Mouse (Mus musculus): ENCODE measurements around the gene Tmeff2. TPM values are rescaled to one million over a fixed set of nuclear protein-coding genes. Genes with fewer than 3 reads are reported as not detected.

Tmeff2 gene
- total RNA-seq, 2 experiments from 2014 or later: 41.3 to 48.3 TPM

GRCm38 (mm10) chr1:51090212-51090761 is 189.8 kb downstream of the Tmeff2 start:
- intact Hi-C loops (cut with DNase I): no loop called here

GRCm38 (mm10) chr1:51094713-51095112 is 194.3 kb downstream of the Tmeff2 start:
- intact Hi-C loops (cut with DNase I): no loop called here
- DNase-seq (ENCODE audit: low spot score in 2 of 2): no peak

More at GRCm38 (mm10) chr1:51090212-51090761, 189.8 kb downstream of the Tmeff2 start:
- DNase-seq (ENCODE audit: low spot score in 2 of 2): no peak

GRCm38 (mm10) chr1:51096848-51097598 is 196.6 kb downstream of the Tmeff2 start:
- intact Hi-C loops (cut with DNase I): no loop called here
- DNase-seq (ENCODE audit: low spot score in 2 of 2): no peak

- no peak for DNase-seq (ENCODE audit: low spot score in 2 of 2)
- intact Hi-C loops (cut with DNase I): no loop called here
These were observed 200.7 kb downstream of the Tmeff2 start for GRCm38 (mm10) chr1:51101034-51101590.

- DNase-seq (ENCODE audit: low spot score in 2 of 2): no peak
- intact Hi-C loops (cut with DNase I): loop anchor here (5.0 kb wide), 1 partner anchor 122 kb away; no protein-coding TSS in a partner anchor
These were observed 204.3 kb downstream of the Tmeff2 start for GRCm38 (mm10) chr1:51104698-51105097.

GRCm38 (mm10) chr1:51106401-51106920 is 206.0 kb downstream of the Tmeff2 start:
- DNase-seq (ENCODE audit: low spot score in 2 of 2): no peak
- intact Hi-C loops (cut with DNase I): loop anchor here (5.0 kb wide), 1 partner anchor 124 kb away; no protein-coding TSS in a partner anchor

GRCm38 (mm10) chr1:51107299-51107698 is 206.9 kb downstream of the Tmeff2 start:
- intact Hi-C loops (cut with DNase I): loop anchor here (5.0 kb wide), 1 partner anchor 125 kb away; no protein-coding TSS in a partner anchor
- no peak for DNase-seq (ENCODE audit: low spot score in 2 of 2)

GRCm38 (mm10) chr1:51114721-51115120 is 214.3 kb downstream of the Tmeff2 start:
- intact Hi-C loops (cut with DNase I): no loop called here

GRCm38 (mm10) chr1:51115761-51116160 is 215.3 kb downstream of the Tmeff2 start:
- intact Hi-C loops (cut with DNase I): no loop called here
- peak; percentile 20 to 37 for DNase-seq (ENCODE audit: low spot score in 2 of 2)

More at GRCm38 (mm10) chr1:51114721-51115120, 214.3 kb downstream of the Tmeff2 start:
- DNase-seq (ENCODE audit: low spot score in 2 of 2): no peak

- no peak for DNase-seq (ENCODE audit: low spot score in 2 of 2)
- intact Hi-C loops (cut with DNase I): no loop called here
These were observed 217.4 kb downstream of the Tmeff2 start for GRCm38 (mm10) chr1:51117830-51118229.

GRCm38 (mm10) chr1:51125671-51126424 is 225.4 kb downstream of the Tmeff2 start:
- no peak for DNase-seq (ENCODE audit: low spot score in 2 of 2)
- intact Hi-C loops (cut with DNase I): no loop called here

- intact Hi-C loops (cut with DNase I): no loop called here
- DNase-seq (ENCODE audit: low spot score in 2 of 2): no peak
These were observed 225.9 kb downstream of the Tmeff2 start for GRCm38 (mm10) chr1:51126425-51126765.

GRCm38 (mm10) chr1:51136792-51137191 is 236.3 kb downstream of the Tmeff2 start:
- intact Hi-C loops (cut with DNase I): no loop called here
- no peak for DNase-seq (ENCODE audit: low spot score in 2 of 2)

GRCm38 (mm10) chr1:51139605-51140004 is 239.2 kb downstream of the Tmeff2 start:
- intact Hi-C loops (cut with DNase I): loop anchor here (10.0 kb wide), 1 partner anchor 185 kb away; no protein-coding TSS in a partner anchor
- DNase-seq (ENCODE audit: low spot score in 2 of 2): no peak

- intact Hi-C loops (cut with DNase I): loop anchor here (10.0 kb wide), 1 partner anchor 183 kb away; no protein-coding TSS in a partner anchor
- no peak for DNase-seq (ENCODE audit: low spot score in 2 of 2)
These were observed 240.9 kb downstream of the Tmeff2 start for GRCm38 (mm10) chr1:51141381-51141780.

- intact Hi-C loops (cut with DNase I): loop anchor here (10.0 kb wide), 1 partner anchor 182 kb away; no protein-coding TSS in a partner anchor
These were observed 242.3 kb downstream of the Tmeff2 start for GRCm38 (mm10) chr1:51142729-51143128.

GRCm38 (mm10) chr1:51145693-51146092 is 245.2 kb downstream of the Tmeff2 start:
- no peak for DNase-seq (ENCODE audit: low spot score in 2 of 2)
- intact Hi-C loops (cut with DNase I): loop anchor here (10.0 kb wide), 1 partner anchor 179 kb away; no protein-coding TSS in a partner anchor

More at GRCm38 (mm10) chr1:51142729-51143128, 242.3 kb downstream of the Tmeff2 start:
- no peak for DNase-seq (ENCODE audit: low spot score in 2 of 2)

- intact Hi-C loops (cut with DNase I): loop anchor here (10.0 kb wide), 1 partner anchor 176 kb away; no protein-coding TSS in a partner anchor
- peak in 1 of 2 experiments; percentile 25 for DNase-seq (ENCODE audit: low spot score in 2 of 2)
These were observed 248.2 kb downstream of the Tmeff2 start for GRCm38 (mm10) chr1:51148481-51149137.

GRCm38 (mm10) chr1:51149488-51149887 is 249.0 kb downstream of the Tmeff2 start:
- intact Hi-C loops (cut with DNase I): loop anchor here (10.0 kb wide), 1 partner anchor 175 kb away; no protein-coding TSS in a partner anchor
- DNase-seq (ENCODE audit: low spot score in 2 of 2): no peak
